Mouse (Mus musculus): ENCODE data around the gene Mfap3l. TPM values are rescaled to one million over a fixed set of nuclear protein-coding genes. Genes with fewer than 3 reads are reported as not detected.

The Mfap3l gene
- polyA plus RNA-seq, 1 experiment = 25.3 TPM

GRCm38 (mm10) chr8:60682340-60682739, 49.7 kb downstream of the Mfap3l start:
- TF ChIP-seq CTCF (IDR thresholded peaks at IDR 0.05; ENCODE audit: borderline replicate concordance, insufficient read depth, low read depth, low read length) = no peak
- no peak for TF ChIP-seq POLR2A (IDR thresholded peaks at IDR 0.05; ENCODE audit: borderline replicate concordance, insufficient read depth, low read length)

GRCm38 (mm10) chr8:60711516-60712086, 79.0 kb downstream of the Mfap3l start:
- WGBS = 81% methylated on average over 8 of the region's 8 CpGs
- no peak overlapping the region for H3K27ac ChIP-seq (ENCODE audit: insufficient read depth, low read length)
- H3K27me3 ChIP-seq (ENCODE audit: control insufficient read depth, insufficient read depth, low read length) = no peaks in the 10 kb centered on the region
- TF ChIP-seq CTCF (IDR thresholded peaks at IDR 0.05; ENCODE audit: borderline replicate concordance, insufficient read depth, low read depth, low read length) (no peak), POLR2A (IDR thresholded peaks at IDR 0.05; ENCODE audit: borderline replicate concordance, insufficient read depth, low read length) (no peak)
- no peaks in the 10 kb centered on the region for H3K4me1 ChIP-seq (ENCODE audit: control insufficient read depth, insufficient read depth, low read length)
- DNase-seq = no peak
- H3K4me3 ChIP-seq (replicated peaks; ENCODE audit: insufficient read depth, low read depth, low read length) = no peak overlapping the region

More at GRCm38 (mm10) chr8:60682340-60682739, 49.7 kb downstream of the Mfap3l start:
- 90% methylated on average over 2 of the region's 2 CpGs for WGBS
- DNase-seq = no peak
- Histone ChIP-seq H3K4me3 (replicated peaks; ENCODE audit: insufficient read depth, low read depth, low read length) (no peak overlapping the region), H3K4me1 (ENCODE audit: control insufficient read depth, insufficient read depth, low read length) (no peaks in the 10 kb centered on the region), H3K27ac (ENCODE audit: insufficient read depth, low read length) (no peak overlapping the region), H3K27me3 (ENCODE audit: control insufficient read depth, insufficient read depth, low read length) (no peaks in the 10 kb centered on the region)

DNA sequence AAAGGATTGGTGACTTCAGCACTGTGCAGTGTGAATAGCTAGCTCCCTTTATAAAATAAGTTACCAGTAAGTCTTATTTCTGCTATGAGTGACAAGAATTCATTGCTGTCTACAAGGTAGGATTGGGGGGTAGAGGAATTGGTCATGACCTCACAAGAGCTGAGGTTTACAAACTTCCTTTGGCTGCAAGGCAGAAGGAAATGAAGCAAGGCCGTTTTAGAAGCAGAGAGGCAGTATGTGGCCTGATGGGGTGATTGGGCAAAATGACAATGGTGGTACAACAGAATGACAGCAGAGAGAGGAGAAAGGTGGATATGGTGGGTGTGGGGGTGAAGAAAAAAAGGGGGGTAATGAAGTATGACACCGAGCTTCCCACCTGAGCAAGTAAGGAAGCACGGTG, 82.1 kb downstream of the Mfap3l start:
- 84% methylated on average over 2 of the region's 3 CpGs for WGBS
- Histone ChIP-seq H3K27me3 (ENCODE audit: control insufficient read depth, insufficient read depth, low read length) (no peaks in the 10 kb centered on the region), H3K4me3 (replicated peaks; ENCODE audit: insufficient read depth, low read depth, low read length) (no peak overlapping the region), H3K4me1 (ENCODE audit: control insufficient read depth, insufficient read depth, low read length) (no peaks in the 10 kb centered on the region), H3K27ac (ENCODE audit: insufficient read depth, low read length) (no peak overlapping the region)
- no peak for DNase-seq
- TF ChIP-seq CTCF (IDR thresholded peaks at IDR 0.05; ENCODE audit: borderline replicate concordance, insufficient read depth, low read depth, low read length) (no peak), POLR2A (IDR thresholded peaks at IDR 0.05; ENCODE audit: borderline replicate concordance, insufficient read depth, low read length) (no peak)

DNA sequence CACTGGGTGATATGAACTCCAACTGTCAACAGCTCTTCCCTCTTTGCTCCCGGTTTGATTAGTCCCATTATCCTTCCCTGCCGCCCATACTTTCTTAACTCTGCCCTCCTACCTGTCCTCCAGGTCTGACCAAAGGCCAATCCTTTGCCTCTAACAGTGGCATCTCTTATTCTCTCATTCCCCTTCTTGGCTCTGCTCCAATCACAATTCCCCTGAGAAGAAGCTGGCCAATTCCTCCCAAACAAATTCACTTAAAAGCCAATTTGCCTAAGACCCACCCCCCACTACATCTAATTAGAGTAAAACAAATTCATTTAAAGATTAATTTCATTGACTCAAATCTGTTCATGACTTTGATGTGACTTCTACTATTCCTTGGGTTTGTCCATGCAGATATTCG, 86.1 kb downstream of the Mfap3l start:
- Histone ChIP-seq H3K27ac (ENCODE audit: insufficient read depth, low read length) (no peak overlapping the region), H3K27me3 (ENCODE audit: control insufficient read depth, insufficient read depth, low read length) (no peaks in the 10 kb centered on the region), H3K4me3 (replicated peaks; ENCODE audit: insufficient read depth, low read depth, low read length) (no peak overlapping the region), H3K4me1 (ENCODE audit: control insufficient read depth, insufficient read depth, low read length) (no peaks in the 10 kb centered on the region)
- TF ChIP-seq CTCF (IDR thresholded peaks at IDR 0.05; ENCODE audit: borderline replicate concordance, insufficient read depth, low read depth, low read length) (no peak), POLR2A (IDR thresholded peaks at IDR 0.05; ENCODE audit: borderline replicate concordance, insufficient read depth, low read length) (no peak)
- DNase-seq = no peak
- 60% methylated on average over 3 of the region's 3 CpGs for WGBS

Other genes starting within 250 kb of the Mfap3l start
- gene Gm10283, start 129.6 kb upstream of the Mfap3l start, polyA plus RNA-seq (2012; rRNA removed) = not detected in 2 replicates
- gene Aadat, start 126.9 kb upstream of the Mfap3l start, polyA plus RNA-seq (2012; rRNA removed) = 0.13 and 0.29 TPM in 2 replicates

Data from cerebellum, adult 2 months (tissue).